Mouse (Mus musculus) CH12.LX (cell line): ENCODE measurements at regions not wholly inside any gene's neighbourhood (a gene's known extent, or its start where the extent isn't known, plus 50 kb on each side); places are given as distances from the start of the nearest gene placed in this dataset.

Experiments
- DNase-seq: peaks from one replicate; pipeline ENCODE4 v3.0.0-alpha.2; 2013; ENCODE audit errors: extremely low read depth
- H3K27ac ChIP-seq: 2 replicates; pipeline ENCODE4 v1.5.1; 2012; ENCODE audit warnings: low read depth, mild to moderate bottlenecking, control low read depth, moderate library complexity; ENCODE audit not compliant: insufficient read depth
- H3K27me3 ChIP-seq: replicated peaks from 2 replicates; pipeline ENCODE3; 2012; ENCODE audit warnings: inconsistent platforms
- H3K36me3 ChIP-seq, 2 experiments: replicated peaks in 1 of 2; 2 replicates each; pipeline versions ENCODE3 to v1.6.1; 2012; ENCODE audit warnings: inconsistent platforms in 1 of 2, low read length in 1 of 2, mild to moderate bottlenecking in 1 of 2, mixed read lengths in 1 of 2, moderate library complexity in 1 of 2; ENCODE audit not compliant: control insufficient read depth in 1 of 2, insufficient read depth in 1 of 2
- H3K4me1 ChIP-seq, 2 experiments: 2 replicates each; pipeline ENCODE4 v1.6.1; 2012; ENCODE audit warnings: inconsistent platforms in 1 of 2, moderate library complexity in 1 of 2; ENCODE audit not compliant: insufficient read depth in 2 of 2, control insufficient read depth in 1 of 2
- H3K4me2 ChIP-seq: 2 replicates; pipeline ENCODE4 v1.6.1; 2012; ENCODE audit warnings: low read depth, mild to moderate bottlenecking, control low read depth; ENCODE audit not compliant: poor library complexity, insufficient read depth, severe bottlenecking
- H3K4me3 ChIP-seq, 3 experiments: fragments of 150-350 bp in 1 of 3; sonication (generic) in 1 of 3; replicated peaks in 1 of 3; 2 replicates each; pipeline versions ENCODE3 to v1.5.1; 2011 to 2012; ENCODE audit warnings: low read depth in 2 of 3, low read length in 2 of 3, mild to moderate bottlenecking in 2 of 3, moderate library complexity in 2 of 3, control low read depth in 1 of 3, improper control_type of control experiment in 1 of 3, inconsistent platforms in 1 of 3, mixed read lengths in 1 of 3; ENCODE audit not compliant: poor library complexity in 1 of 3
- H3K79me2 ChIP-seq: replicated peaks from 2 replicates; pipeline ENCODE4 v1.6.1; 2012; ENCODE audit warnings: mild to moderate bottlenecking, moderate library complexity; ENCODE audit not compliant: control insufficient read depth, poor library complexity, insufficient read depth, severe bottlenecking; ENCODE audit errors: extremely low read depth
- H3K9ac ChIP-seq: 2 replicates; pipeline ENCODE4 v1.6.1; 2012; ENCODE audit warnings: low read depth, mild to moderate bottlenecking, control low read depth, moderate library complexity; ENCODE audit not compliant: insufficient read depth
- H3K9me3 ChIP-seq: replicated peaks from 2 replicates; pipeline ENCODE3; 2012; ENCODE audit warnings: low read length, inconsistent platforms, mixed read lengths
- BHLHE40 ChIP-seq: IDR thresholded peaks from 2 replicates; pipeline ENCODE4 v1.6.1; 2011; ENCODE audit warnings: mild to moderate bottlenecking, low read depth, low read length, improper control_type of control experiment
- CHD1 ChIP-seq: IDR thresholded peaks from 2 replicates; pipeline ENCODE4 v1.6.1; 2012; ENCODE audit warnings: low read depth, low read length, improper control_type of control experiment, inconsistent platforms
- CTCF ChIP-seq, 2 experiments: IDR thresholded peaks in 1 of 2; conservative IDR thresholded peaks in 1 of 2; 2 replicates each; pipeline ENCODE4 v1.5.1; 2011 to 2012; ENCODE audit warnings: low read depth in 2 of 2, low read length in 2 of 2, improper control_type of control experiment in 1 of 2, inconsistent platforms in 1 of 2, mild to moderate bottlenecking in 1 of 2, moderate library complexity in 1 of 2
- E2F4 ChIP-seq: IDR thresholded peaks from 2 replicates; pipeline ENCODE4 v1.6.1; 2011; ENCODE audit warnings: low read depth, low read length, improper control_type of control experiment; ENCODE audit not compliant: insufficient replicate concordance
- ELF1 ChIP-seq: IDR thresholded peaks from 2 replicates; pipeline ENCODE4 v1.6.1; 2014; ENCODE audit warnings: low read depth, mild to moderate bottlenecking, inconsistent platforms, low read length, improper control_type of control experiment
- EP300 ChIP-seq: IDR thresholded peaks from 2 replicates; pipeline ENCODE4 v1.6.1; 2011; ENCODE audit warnings: low read length, improper control_type of control experiment
- ETS1 ChIP-seq: conservative IDR thresholded peaks from 2 replicates; pipeline ENCODE4 v1.6.1; 2012; ENCODE audit warnings: low read depth, mild to moderate bottlenecking, inconsistent platforms, low read length, improper control_type of control experiment, moderate library complexity
- HCFC1 ChIP-seq: IDR thresholded peaks from 2 replicates; pipeline ENCODE4 v1.6.1; 2012; ENCODE audit warnings: low read depth, mild to moderate bottlenecking, inconsistent platforms, low read length, improper control_type of control experiment
- IRF4 ChIP-seq: IDR thresholded peaks from 2 replicates; pipeline ENCODE4 v1.6.1; 2014; ENCODE audit warnings: low read depth, mild to moderate bottlenecking, inconsistent platforms, low read length, improper control_type of control experiment
- JUND ChIP-seq: conservative IDR thresholded peaks from 2 replicates; pipeline ENCODE4 v1.6.1; 2011; ENCODE audit warnings: low read depth, low read length, improper control_type of control experiment
- KAT2A ChIP-seq: IDR thresholded peaks from 2 replicates; pipeline ENCODE4 v1.6.1; 2012; ENCODE audit warnings: low read length, improper control_type of control experiment, inconsistent platforms; ENCODE audit not compliant: insufficient replicate concordance
- MAFK ChIP-seq: IDR thresholded peaks from 2 replicates; pipeline ENCODE4 v1.6.1; 2011; ENCODE audit warnings: low read length, improper control_type of control experiment; ENCODE audit not compliant: insufficient replicate concordance
- MAX ChIP-seq: IDR thresholded peaks from 2 replicates; pipeline ENCODE4 v1.6.1; 2011; ENCODE audit warnings: low read length, improper control_type of control experiment
- MAZ ChIP-seq: IDR thresholded peaks from 2 replicates; pipeline ENCODE4 v1.6.1; 2012; ENCODE audit warnings: low read depth, mild to moderate bottlenecking, inconsistent platforms, low read length, improper control_type of control experiment, moderate library complexity
- MEF2A ChIP-seq: IDR thresholded peaks from 2 replicates; pipeline ENCODE4 v1.6.1; 2014; ENCODE audit warnings: low read depth, mild to moderate bottlenecking, inconsistent platforms, low read length, improper control_type of control experiment, borderline replicate concordance
- MYC ChIP-seq: IDR thresholded peaks from 2 replicates; pipeline ENCODE4 v1.6.1; 2011; ENCODE audit warnings: low read depth, mild to moderate bottlenecking, improper control_type of control experiment, low read length
- NELFE ChIP-seq: IDR thresholded peaks from 2 replicates; pipeline ENCODE4 v1.6.1; 2011; ENCODE audit warnings: low read depth, low read length, improper control_type of control experiment
- RAD21 ChIP-seq: IDR thresholded peaks from 2 replicates; pipeline ENCODE4 v1.6.1; 2011; ENCODE audit warnings: low read depth, mild to moderate bottlenecking, low read length, improper control_type of control experiment, moderate library complexity
- RCOR1 ChIP-seq: conservative IDR thresholded peaks from 2 replicates; pipeline ENCODE4 v1.6.1; 2012; ENCODE audit warnings: low read depth, mild to moderate bottlenecking, inconsistent platforms, low read length, improper control_type of control experiment
- SIN3A ChIP-seq: IDR thresholded peaks from 2 replicates; pipeline ENCODE4 v1.6.1; 2012; ENCODE audit warnings: low read length, improper control_type of control experiment, inconsistent platforms
- SMC3 ChIP-seq: IDR thresholded peaks from 2 replicates; pipeline ENCODE4 v1.6.1; 2011; ENCODE audit warnings: low read depth, low read length, improper control_type of control experiment
- USF2 ChIP-seq: conservative IDR thresholded peaks from 2 replicates; pipeline ENCODE4 v1.6.1; 2011; ENCODE audit warnings: low read depth, low read length, improper control_type of control experiment
- ZC3H11A ChIP-seq: IDR thresholded peaks from 2 replicates; pipeline ENCODE4 v1.6.1; 2012; ENCODE audit warnings: low read depth, mild to moderate bottlenecking, inconsistent platforms, low read length, improper control_type of control experiment
- ZKSCAN1 ChIP-seq: IDR thresholded peaks from 2 replicates; pipeline ENCODE4 v1.6.1; 2012; ENCODE audit warnings: low read depth, inconsistent platforms, low read length, improper control_type of control experiment, borderline replicate concordance
- ZNF384 ChIP-seq: IDR thresholded peaks from 2 replicates; pipeline ENCODE4 v1.6.1; 2012; ENCODE audit warnings: low read depth, low read length, improper control_type of control experiment, inconsistent platforms
- dilution Hi-C: fragments of 300-500 bp; cut with MboI; formaldehyde crosslinking; loops from 2 replicates; pipeline ENCODE4 v1.14.3; 2020; ENCODE audit warnings: low sequenced_read_pairs; ENCODE audit not compliant: extremely low pct_unique_long_range_greater_than_20kb, extremely low pct_ligation_motif_present
- in situ Hi-C: fragments of 300-500 bp; cut with MboI; formaldehyde crosslinking; loops from 3 replicates; pipeline ENCODE4 v1.14.3; 2019; ENCODE audit warnings: low sequenced_read_pairs, low pct_ligation_motif_present, low pct_unique_long_range_greater_than_20kb, mixed read lengths

DNA sequence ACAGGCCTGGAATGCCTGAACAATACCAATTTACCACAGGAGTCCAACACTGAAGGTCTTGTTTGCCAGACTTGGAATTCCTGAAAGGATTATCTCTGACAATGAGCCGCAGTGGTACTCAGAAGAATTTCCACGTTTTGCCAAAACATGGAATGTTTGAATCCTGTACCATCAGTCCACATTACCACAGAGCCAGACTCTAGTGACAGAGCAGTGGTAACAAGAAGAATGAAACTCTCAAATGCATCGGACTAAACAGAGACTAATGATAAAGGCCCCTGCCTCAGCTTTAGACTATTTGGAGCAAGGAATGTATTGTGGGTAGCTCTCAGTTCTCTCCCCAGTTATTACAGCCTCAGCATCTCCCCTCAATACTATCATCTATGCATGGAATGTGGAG, 109.9 kb upstream of the Cop1 start:
- dilution Hi-C loops: no loop called here
- no peaks in the 10 kb centered on the region for H3K36me3 ChIP-seq
- H3K4me3 ChIP-seq: no peak overlapping the region
- peaks cover 0 to 4% of the 10 kb centered on the region in 2 experiments; a peak in 2 of 4 replicates for H3K4me1 ChIP-seq
- no peak overlapping the region for H3K9ac ChIP-seq
- in situ Hi-C loops: no loop called here
- no peaks in the 10 kb centered on the region for H3K27me3 ChIP-seq
- no peak for DNase-seq
- no peak overlapping the region for H3K27ac ChIP-seq
- H3K4me2 ChIP-seq: no peak overlapping the region
- H3K9me3 ChIP-seq: no peaks in the 10 kb centered on the region
- H3K79me2 ChIP-seq: no peaks in the 10 kb centered on the region
- TF ChIP-seq BHLHE40 (no peak), SIN3A (no peak), ELF1 (no peak), MAFK (no peak), ETS1 (no peak), E2F4 (no peak), RCOR1 (no peak), ZC3H11A (no peak), USF2 (no peak), MAZ (no peak), CHD1 (no peak), ZKSCAN1 (no peak), EP300 (no peak), NELFE (no peak), MYC (no peak)

DNA sequence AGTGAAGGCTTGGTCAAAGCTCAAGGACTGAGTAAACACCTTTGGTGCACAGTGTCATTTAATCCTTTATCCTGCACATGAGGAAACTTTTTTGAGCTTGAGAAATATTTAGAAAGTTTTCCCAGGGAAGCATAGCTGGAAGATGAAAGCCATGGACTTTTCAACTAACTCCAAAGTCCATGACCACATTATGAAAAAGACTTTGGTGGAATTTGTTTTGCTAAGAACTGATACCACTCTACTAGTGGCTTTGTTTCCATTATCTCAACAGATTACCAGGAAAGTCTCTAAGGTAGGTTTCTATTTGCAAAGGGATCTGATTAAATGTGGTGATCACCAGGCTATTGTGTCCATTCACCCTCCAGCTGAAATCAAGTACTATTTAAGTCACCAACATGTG, 107.2 kb upstream of the Cop1 start:
- H3K4me3 ChIP-seq: no peak overlapping the region
- no peaks in the 10 kb centered on the region for H3K27me3 ChIP-seq
- peaks cover 0 to 4% of the 10 kb centered on the region in 2 experiments; a peak in 2 of 4 replicates for H3K4me1 ChIP-seq
- in situ Hi-C loops: loop anchor here (25.0 kb wide), 1 partner anchor 263 kb away; no protein-coding TSS in a partner anchor
- H3K9ac ChIP-seq: no peak overlapping the region
- TF ChIP-seq MAFK (no peak), ZNF384 (no peak), JUND (no peak), SMC3 (no peak), CTCF (conservative IDR thresholded peaks at IDR 0.05 in 1 of 2, IDR thresholded peaks at IDR 0.05 in 1 of 2; ENCODE audit: low read depth in 2 of 2, low read length in 2 of 2) (no peak), ZKSCAN1 (no peak), EP300 (no peak), ELF1 (no peak), MEF2A (no peak), CHD1 (no peak), MAX (no peak), NELFE (no peak), BHLHE40 (no peak), RAD21 (no peak), IRF4 (no peak), HCFC1 (no peak), KAT2A (no peak), ETS1 (no peak)
- no peak overlapping the region for H3K4me2 ChIP-seq
- no peak overlapping the region for H3K27ac ChIP-seq
- no peaks in the 10 kb centered on the region for H3K79me2 ChIP-seq
- no peaks in the 10 kb centered on the region for H3K9me3 ChIP-seq
- no peak for DNase-seq
- no peaks in the 10 kb centered on the region for H3K36me3 ChIP-seq
- dilution Hi-C loops: no loop called here
